Mouse (Mus musculus): ENCODE data around the gene Cdc42bpg. TPM values are rescaled to one million over a fixed set of nuclear protein-coding genes. Genes with fewer than 3 reads are reported as not detected.

The Cdc42bpg gene
- polyA plus RNA-seq, 1 experiment from 2014 or later = 0.95 TPM

GRCm38 (mm10) chr19:6268670-6269132 lies 37.6 kb upstream of the Cdc42bpg start:
- no peak for ATAC-seq (ENCODE audit: insufficient number of reproducible peaks, insufficient read depth, low FRiP score, low TSS enrichment)
- Histone ChIP-seq H3K4me3 (no peak overlapping the region), H3K36me3 (no peaks in the 10 kb centered on the region), H3K4me1 (no peaks in the 10 kb centered on the region), H3K9me3 (no peaks in the 10 kb centered on the region), H3K9ac (no peak overlapping the region), H3K27ac (no peak overlapping the region), H3K27me3 (peaks cover 4% of the 10 kb centered on the region; the same call in 1 of the 2 replicates), H3K4me2 (replicated peaks) (no peak overlapping the region)
- WGBS = 77% methylated on average over 7 of the region's 7 CpGs

- no peak overlapping the region for H3K4me2 ChIP-seq (replicated peaks)
- no peak for ATAC-seq (ENCODE audit: insufficient number of reproducible peaks, insufficient read depth, low FRiP score, low TSS enrichment)
Measured at GRCm38 (mm10) chr19:6269798-6270475, 36.3 kb upstream of the Cdc42bpg start.

DNA sequence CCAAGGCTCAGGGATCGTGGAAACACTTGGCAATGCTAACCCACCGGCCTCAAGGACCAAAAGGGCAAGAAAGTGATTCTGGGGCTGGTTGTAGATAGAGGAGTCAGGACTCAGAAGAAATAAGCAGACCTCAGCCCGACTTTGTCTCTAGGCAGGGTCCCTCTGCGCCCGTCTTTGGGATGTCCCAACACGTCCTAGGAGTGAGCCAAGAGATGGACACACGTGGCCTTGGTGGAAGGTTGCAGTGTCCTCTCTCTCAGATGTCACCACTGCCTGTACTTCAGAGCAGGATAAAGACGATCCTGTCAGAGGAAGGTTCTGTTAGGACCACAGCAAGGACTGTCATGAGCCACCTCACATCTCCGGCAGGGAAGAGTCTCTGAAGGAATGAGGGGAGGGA lies 35.6 kb upstream of the Cdc42bpg start:
- no peak overlapping the region for H3K27ac ChIP-seq
- H3K4me1 ChIP-seq = peaks cover under 1% of the 10 kb centered on the region; the same call in 1 of the 2 replicates
- H3K27me3 ChIP-seq = peaks cover 4% of the 10 kb centered on the region; the same call in 1 of the 2 replicates
- H3K36me3 ChIP-seq = no peaks in the 10 kb centered on the region
- H3K4me3 ChIP-seq = no peak overlapping the region
- no peak overlapping the region for H3K9ac ChIP-seq
- no peaks in the 10 kb centered on the region for H3K9me3 ChIP-seq
- H3K4me2 ChIP-seq (replicated peaks) = no peak overlapping the region
- WGBS = 58% methylated on average over 9 of the region's 9 CpGs
- ATAC-seq (ENCODE audit: insufficient number of reproducible peaks, insufficient read depth, low FRiP score, low TSS enrichment) = no peak

More at GRCm38 (mm10) chr19:6269798-6270475, 36.3 kb upstream of the Cdc42bpg start:
- H3K36me3 ChIP-seq = no peaks in the 10 kb centered on the region
- no peak overlapping the region for H3K27ac ChIP-seq
- WGBS = 86% methylated on average over 8 of the region's 8 CpGs
- peaks cover 4% of the 10 kb centered on the region; the same call in 1 of the 2 replicates for H3K27me3 ChIP-seq
- no peak overlapping the region for H3K9ac ChIP-seq
- H3K4me1 ChIP-seq = no peaks in the 10 kb centered on the region
- no peaks in the 10 kb centered on the region for H3K9me3 ChIP-seq
- no peak overlapping the region for H3K4me3 ChIP-seq

DNA sequence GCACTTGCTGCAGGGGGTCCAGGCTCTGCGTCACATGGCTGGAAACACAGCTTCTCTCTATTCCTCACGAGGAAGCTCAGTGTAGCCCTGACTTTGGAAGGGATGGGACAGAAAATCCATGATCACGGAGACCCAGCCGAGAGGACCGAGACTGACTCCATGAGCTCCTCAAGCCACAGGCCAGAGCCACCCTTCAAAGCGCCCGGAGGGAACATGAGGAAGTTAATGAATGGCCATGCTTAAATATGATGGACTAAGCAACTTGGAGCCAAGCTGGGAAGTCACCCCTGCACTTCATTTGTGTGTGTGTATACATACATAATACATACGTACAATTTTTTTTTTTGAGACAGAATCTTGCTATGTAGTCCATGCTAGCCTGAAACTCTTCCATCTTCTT lies 35.0 kb upstream of the Cdc42bpg start:
- 32% methylated on average over 8 of the region's 8 CpGs for WGBS
- H3K4me3 ChIP-seq = no peak overlapping the region
- H3K9ac ChIP-seq = no peak overlapping the region
- H3K4me2 ChIP-seq (replicated peaks) = no peak overlapping the region
- H3K4me1 ChIP-seq = peaks cover 3% of the 10 kb centered on the region; the same call in 1 of the 2 replicates
- no peaks in the 10 kb centered on the region for H3K36me3 ChIP-seq
- no peak overlapping the region for H3K27ac ChIP-seq
- H3K27me3 ChIP-seq = peaks cover 4% of the 10 kb centered on the region; the same call in 1 of the 2 replicates
- no peaks in the 10 kb centered on the region for H3K9me3 ChIP-seq
- no peak for ATAC-seq (ENCODE audit: insufficient number of reproducible peaks, insufficient read depth, low FRiP score, low TSS enrichment)

DNA sequence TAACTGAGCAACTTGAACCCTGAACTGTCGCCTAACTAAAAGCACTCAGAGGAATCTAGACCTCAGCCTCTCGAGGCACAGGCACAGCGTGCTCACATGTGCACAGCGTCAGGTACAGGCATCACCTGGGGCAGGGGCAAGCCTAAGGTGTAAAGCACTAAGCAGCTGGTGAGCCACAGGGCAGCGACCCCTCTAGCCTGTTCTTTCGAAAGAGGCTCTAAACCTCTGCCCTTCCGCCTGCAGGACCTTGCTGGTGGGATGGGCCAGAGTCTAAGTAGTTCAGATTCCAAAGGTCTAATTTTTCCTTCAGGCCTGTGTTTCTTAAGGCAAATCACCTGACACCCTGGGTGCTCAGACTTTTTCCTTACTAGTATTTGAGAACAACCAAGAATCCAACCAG lies 34.2 kb upstream of the Cdc42bpg start:
- peaks cover 3% of the 10 kb centered on the region; the same call in 1 of the 2 replicates for H3K4me1 ChIP-seq
- no peak overlapping the region for H3K9ac ChIP-seq
- ATAC-seq (ENCODE audit: insufficient number of reproducible peaks, insufficient read depth, low FRiP score, low TSS enrichment) = no peak
- 60% methylated on average over 7 of the region's 7 CpGs for WGBS
- no peak overlapping the region for H3K27ac ChIP-seq
- H3K4me3 ChIP-seq = no peak overlapping the region
- H3K27me3 ChIP-seq = peaks cover 4% of the 10 kb centered on the region; the same call in 1 of the 2 replicates
- H3K4me2 ChIP-seq (replicated peaks) = no peak overlapping the region
- H3K9me3 ChIP-seq = no peaks in the 10 kb centered on the region
- H3K36me3 ChIP-seq = no peaks in the 10 kb centered on the region

DNA sequence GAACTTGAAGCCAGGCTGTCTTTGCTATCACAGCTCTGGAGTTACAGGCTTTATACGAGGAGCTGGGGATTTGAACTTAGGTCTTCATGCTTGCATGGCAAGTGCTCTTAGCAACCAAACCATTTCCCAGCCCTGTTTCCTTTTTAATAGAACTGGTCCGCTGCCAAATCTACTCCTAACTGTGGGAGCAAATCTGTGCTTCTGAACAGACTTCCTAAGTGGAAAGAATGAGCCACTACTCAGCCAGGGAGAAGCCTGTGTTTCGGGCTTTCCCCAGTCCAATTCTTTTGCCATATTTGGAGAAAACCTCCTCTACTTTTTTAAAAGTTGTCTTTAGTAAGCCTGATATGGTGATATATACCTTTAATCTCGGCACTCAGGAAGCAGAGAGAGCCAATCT lies 33.5 kb upstream of the Cdc42bpg start:
- WGBS = 82% methylated on average over 4 of the region's 4 CpGs

GRCm38 (mm10) chr19:6273592-6273991 lies 32.7 kb upstream of the Cdc42bpg start:
- Histone ChIP-seq H3K27ac (no peak overlapping the region), H3K4me3 (no peak overlapping the region), H3K9me3 (no peaks in the 10 kb centered on the region), H3K9ac (no peak overlapping the region), H3K36me3 (no peaks in the 10 kb centered on the region), H3K4me1 (peaks cover 13% of the 10 kb centered on the region), H3K27me3 (peaks cover 4% of the 10 kb centered on the region; the same call in 1 of the 2 replicates), H3K4me2 (replicated peaks) (no peak overlapping the region)
- no peak for ATAC-seq (ENCODE audit: insufficient number of reproducible peaks, insufficient read depth, low FRiP score, low TSS enrichment)
- 83% methylated on average over 4 of the region's 4 CpGs for WGBS

More for the DNA sequence above, 33.5 kb upstream of the Cdc42bpg start:
- no peak overlapping the region for H3K4me3 ChIP-seq
- peaks cover 4% of the 10 kb centered on the region for H3K4me1 ChIP-seq
- no peak overlapping the region for H3K27ac ChIP-seq
- H3K27me3 ChIP-seq = peaks cover 4% of the 10 kb centered on the region; the same call in 1 of the 2 replicates
- H3K36me3 ChIP-seq = no peaks in the 10 kb centered on the region
- H3K9me3 ChIP-seq = no peaks in the 10 kb centered on the region
- H3K4me2 ChIP-seq (replicated peaks) = no peak overlapping the region
- ATAC-seq (ENCODE audit: insufficient number of reproducible peaks, insufficient read depth, low FRiP score, low TSS enrichment) = no peak
- no peak overlapping the region for H3K9ac ChIP-seq

DNA sequence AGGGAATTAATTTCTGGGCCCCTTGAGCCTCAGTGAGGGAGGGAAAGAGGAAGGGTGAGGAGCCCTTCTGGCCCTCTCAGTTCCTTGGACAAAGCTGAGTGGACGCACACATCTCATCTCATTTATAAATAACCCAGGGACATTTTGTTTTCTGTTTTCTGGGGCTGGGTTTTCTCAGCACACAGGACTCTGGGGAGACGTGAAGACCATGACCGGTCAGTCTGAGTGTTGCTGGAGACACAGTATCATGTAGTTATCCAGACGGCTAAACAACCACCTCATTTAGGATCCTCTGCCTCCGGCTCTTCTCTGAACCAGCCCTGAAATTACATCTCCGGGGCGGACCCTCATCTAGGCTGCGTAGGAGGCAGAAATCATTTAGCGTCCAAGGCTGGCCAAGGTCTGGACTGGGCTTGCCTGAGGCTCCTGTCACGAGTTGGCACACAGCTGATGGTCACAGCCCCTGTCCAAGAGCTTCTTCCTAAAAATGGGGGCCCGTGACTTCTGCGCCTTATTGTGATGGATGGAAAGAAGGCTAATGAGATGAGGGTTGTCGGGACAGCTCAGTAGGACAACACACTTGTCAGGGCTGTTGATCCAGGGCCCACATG lies 32.2 kb upstream of the Cdc42bpg start:
- H3K4me1 ChIP-seq = peaks cover 18% of the 10 kb centered on the region
- no peaks in the 10 kb centered on the region for H3K36me3 ChIP-seq
- H3K9me3 ChIP-seq = no peaks in the 10 kb centered on the region
- H3K4me2 ChIP-seq (replicated peaks) = no peak overlapping the region
- H3K27ac ChIP-seq = no peak overlapping the region
- no peak for ATAC-seq (ENCODE audit: insufficient number of reproducible peaks, insufficient read depth, low FRiP score, low TSS enrichment)
- 85% methylated on average over 13 of the region's 13 CpGs for WGBS
- H3K9ac ChIP-seq = no peak overlapping the region
- peaks cover 4% of the 10 kb centered on the region; the same call in 1 of the 2 replicates for H3K27me3 ChIP-seq
- no peak overlapping the region for H3K4me3 ChIP-seq

DNA sequence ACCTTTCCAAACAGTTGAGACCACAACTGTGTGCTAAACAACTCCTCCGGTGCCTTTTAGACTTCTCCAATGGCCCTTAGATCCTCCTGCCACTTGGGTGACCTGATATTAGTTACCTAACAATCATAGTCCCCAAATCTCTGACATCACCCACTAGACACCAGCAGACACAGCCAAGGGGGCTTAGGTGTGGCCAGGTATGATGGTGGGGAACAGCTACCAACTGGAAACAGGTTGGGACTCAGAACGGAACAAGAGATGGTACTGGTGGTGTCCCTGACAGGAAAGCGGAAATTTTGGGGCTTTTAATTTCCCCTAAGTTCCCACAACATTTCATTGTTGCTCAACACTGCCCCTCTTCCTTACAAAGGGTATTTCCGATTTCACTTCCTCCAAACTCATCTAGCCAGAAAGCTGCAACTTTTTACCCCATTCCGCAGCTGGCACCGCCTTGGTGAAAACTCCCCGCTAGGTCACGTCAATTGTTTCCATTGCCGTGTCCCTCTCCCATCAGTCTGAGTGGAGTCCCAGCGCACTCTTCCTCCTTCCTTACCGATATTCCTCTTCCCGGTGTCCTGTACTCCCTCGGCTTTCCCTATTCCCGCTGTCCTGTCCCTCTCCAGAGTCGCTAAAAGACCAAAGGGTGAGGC lies 30.4 kb upstream of the Cdc42bpg start:
- Histone ChIP-seq H3K36me3 (peaks cover 7% of the 10 kb centered on the region), H3K9ac (peak overlapping the region; percentile 55), H3K27me3 (peaks cover 3% of the 10 kb centered on the region; the same call in 1 of the 2 replicates), H3K4me2 (replicated peaks) (peak overlapping the region; percentile 93), H3K27ac (peak overlapping the region; percentile 72), H3K4me3 (peak overlapping the region; percentile 86), H3K4me1 (peaks cover 26% of the 10 kb centered on the region), H3K9me3 (no peaks in the 10 kb centered on the region)
- 7% methylated on average over 15 of the region's 15 CpGs for WGBS
- ATAC-seq (ENCODE audit: insufficient number of reproducible peaks, insufficient read depth, low FRiP score, low TSS enrichment) = peak; percentile 19

DNA sequence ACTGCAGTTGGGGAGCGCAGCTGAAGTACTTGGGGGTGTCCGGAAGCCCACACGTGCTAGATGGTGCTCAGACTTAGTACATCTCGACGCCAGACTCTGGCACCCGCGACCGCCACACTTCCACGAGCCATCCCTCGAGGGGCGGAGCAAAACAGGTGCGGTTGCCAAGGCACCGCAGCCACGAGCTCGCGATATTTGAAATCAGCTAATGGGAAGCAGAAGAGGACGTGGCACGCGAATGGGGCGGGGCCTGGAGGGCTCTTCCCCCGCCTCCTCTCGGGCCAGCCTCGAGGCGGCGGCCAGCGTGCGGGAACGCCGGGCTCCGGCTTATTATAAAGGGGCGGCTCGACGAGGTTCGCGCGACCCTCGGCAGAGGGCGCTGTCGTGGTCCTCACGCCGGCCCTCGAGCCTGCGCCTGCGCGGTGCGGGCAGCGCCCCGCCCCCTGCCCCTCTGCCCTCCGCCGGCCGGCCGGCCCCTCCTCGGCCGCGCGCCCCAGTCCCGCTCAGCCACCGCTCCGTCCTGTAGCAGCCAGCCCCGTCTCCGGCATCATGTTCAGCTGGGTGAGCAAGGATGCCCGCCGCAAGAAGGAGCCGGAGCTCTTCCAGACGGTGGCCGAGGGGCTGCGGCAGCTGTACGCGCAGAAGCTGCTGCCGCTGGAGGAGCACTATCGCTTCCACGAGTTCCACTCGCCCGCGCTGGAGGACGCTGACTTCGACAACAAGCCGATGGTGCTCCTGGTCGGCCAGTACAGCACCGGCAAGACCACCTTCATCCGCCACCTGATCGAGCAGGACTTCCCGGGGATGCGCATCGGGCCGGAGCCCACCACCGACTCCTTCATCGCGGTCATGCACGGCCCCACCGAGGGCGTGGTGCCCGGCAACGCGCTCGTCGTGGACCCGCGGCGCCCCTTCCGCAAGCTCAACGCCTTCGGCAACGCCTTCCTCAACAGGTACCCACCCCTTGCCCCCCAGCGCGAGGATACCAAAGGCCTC lies 29.5 kb upstream of the Cdc42bpg start, which contains the start of gene Ehd1:
TSS of gene Ehd1 (plus strand) at position 300 of the 996 bp plus-strand sequence.
- Histone ChIP-seq H3K36me3 (peaks cover 15% of the 10 kb centered on the region), H3K9me3 (no peaks in the 10 kb centered on the region), H3K4me1 (peaks cover 26% of the 10 kb centered on the region), H3K9ac (peak within 1 kb of the TSS; percentile 86), H3K27me3 (no peaks in the 10 kb centered on the region), H3K4me2 (replicated peaks) (peak within 1 kb of the TSS; percentile 93), H3K4me3 (peak within 1 kb of the TSS; percentile 86), H3K27ac (peak within 1 kb of the TSS; percentile 75)
- peak; percentile 90 for ATAC-seq (ENCODE audit: insufficient number of reproducible peaks, insufficient read depth, low FRiP score, low TSS enrichment)
- WGBS = under 1% methylated on average over 99 of the region's 106 CpGs

Data from embryonic facial prominence, embryonic 12.5 days (tissue).